Mouse (Mus musculus) heart, adult 11 months (tissue): ENCODE data around the gene Btg1-ps2.
A peak's percentile ranks its signal among the peaks of the same experiment; 100 is the strongest.
"Not testable (repeated sequence)": the region's sequence is repeated elsewhere in the genome, so short reads cannot be mapped to it uniquely, and the experiment has no call there.

Experiments
- DNase-seq: peaks from one replicate; pipeline ENCODE4 v3.0.0; 2022

Gene Btg1-ps2

GRCm38 (mm10) chrX:38043014-38043413 lies at the start of gene Btg1-ps2:
Gene Btg1-ps2 (minus strand): TSS chrX:38043114.
- not testable (repeated sequence) for DNase-seq

DNA sequence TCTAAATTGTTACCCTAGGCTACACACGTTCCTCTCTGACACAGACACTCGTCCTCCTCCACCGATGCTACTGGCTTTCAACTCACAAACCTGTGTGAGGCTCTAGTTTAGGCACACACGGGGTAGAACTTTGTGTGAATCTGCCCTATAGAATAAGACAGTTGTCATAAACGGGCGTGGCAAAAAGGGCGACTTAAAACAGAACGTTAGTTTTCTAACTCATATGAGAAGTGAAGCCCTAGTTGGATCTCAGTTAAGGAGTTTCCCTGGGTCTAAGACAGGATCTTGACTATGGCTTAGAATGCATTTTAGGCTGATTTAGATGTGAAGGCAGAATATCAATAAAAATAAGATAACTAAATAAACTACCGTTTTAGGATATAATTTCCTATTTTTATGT lies 42.1 kb upstream of the Btg1-ps2 start, which contains the start of gene Rhox11:
Gene Rhox11, minus strand, starts transcription at position 101 of the 400 bp plus-strand sequence.
- DNase-seq = no peak

- no peak for DNase-seq
These were observed 41.3 kb upstream of the Btg1-ps2 start for GRCm38 (mm10) chrX:38084226-38084625.

- no peak for DNase-seq
These were observed 23.3 kb upstream of the Btg1-ps2 start, which contains the start of gene Rhox10 for GRCm38 (mm10) chrX:38066175-38066574. Gene Rhox10 (plus strand): TSS chrX:38066475.

GRCm38 (mm10) chrX:38061544-38061943 lies 18.6 kb upstream of the Btg1-ps2 start:
- DNase-seq = peak; percentile 49

- peak; percentile 24 for DNase-seq
These were observed 3.2 kb downstream of the Btg1-ps2 start for GRCm38 (mm10) chrX:38039666-38040065.

- DNase-seq = peak; percentile 7
These were observed 9.1 kb downstream of the Btg1-ps2 start for GRCm38 (mm10) chrX:38033841-38034240.

GRCm38 (mm10) chrX:38018597-38018996 lies 24.3 kb downstream of the Btg1-ps2 start, which contains the start of gene Btg1-ps1:
Gene Btg1-ps1 (minus strand): TSS chrX:38018815.
- not testable (repeated sequence) for DNase-seq

DNA sequence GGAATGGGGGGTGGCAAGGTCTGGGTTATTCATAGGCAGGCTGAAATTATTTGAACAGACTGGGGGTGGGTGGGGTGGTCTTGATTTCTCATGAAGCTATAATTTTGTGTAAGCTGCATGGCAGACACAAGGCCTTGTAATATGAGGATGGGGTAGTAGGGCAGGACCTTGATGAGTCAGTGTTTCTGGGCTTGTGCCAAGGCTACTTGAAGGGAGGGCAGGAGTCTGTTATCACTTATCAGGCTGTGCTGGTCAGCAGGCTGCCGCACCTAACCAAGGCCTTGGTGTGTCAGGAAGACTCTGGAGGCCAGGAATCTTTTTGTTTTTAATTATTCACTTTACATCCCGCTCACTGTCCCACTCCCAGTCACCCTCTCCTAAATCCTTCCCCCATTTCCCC lies 34.2 kb downstream of the Btg1-ps2 start:
- DNase-seq = no peak
